Mouse (Mus musculus): ENCODE results near the gene Pga5. TPM values are rescaled to one million over a fixed set of nuclear protein-coding genes. Genes with fewer than 3 reads are reported as not detected.

Pga5 gene
- polyA plus RNA-seq, 1 experiment from 2014 or later = not detected

DNA sequence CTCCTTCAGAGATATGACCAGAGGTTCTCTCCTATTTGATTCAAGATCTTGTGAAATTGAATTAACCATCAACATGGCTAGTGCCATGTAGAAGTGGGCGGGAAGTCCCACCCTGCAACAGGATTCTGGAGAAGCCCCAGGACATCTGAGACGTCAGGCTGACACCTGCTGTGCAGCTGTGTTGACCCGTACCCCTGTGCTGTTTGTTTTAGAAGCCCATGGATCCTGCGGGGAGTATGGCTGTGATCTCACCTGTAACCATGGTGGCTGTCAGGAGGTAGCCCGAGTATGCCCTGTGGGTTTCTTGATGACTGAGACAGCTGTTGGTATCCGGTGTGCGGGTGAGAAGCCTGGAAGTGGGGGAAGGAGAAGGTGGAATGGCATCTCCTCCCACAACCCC is 40.0 kb downstream of the Pga5 start:
- H3K36me3 ChIP-seq (replicated peaks; ENCODE audit: control insufficient read depth, insufficient read depth, low read depth, low read length) = no peaks in the 10 kb centered on the region
- no peak overlapping the region for H3K27ac ChIP-seq (replicated peaks; ENCODE audit: low read depth, low read length)
- H3K4me2 ChIP-seq (ENCODE audit: low read depth, low read length) = no peak overlapping the region
- ATAC-seq (replicated peaks; ENCODE audit: insufficient number of reproducible peaks, low FRiP score, low TSS enrichment, low read depth) = no peak
- no peak overlapping the region for H3K9ac ChIP-seq (replicated peaks; ENCODE audit: low read length)
- 56% methylated on average over 7 of the region's 7 CpGs for WGBS
- 0 out of 2 replicates have a peak, but pooled peaks cover 2% of the 10 kb centered on the region for H3K4me1 ChIP-seq (ENCODE audit: control insufficient read depth, insufficient read depth, low read length)
- no peaks in the 10 kb centered on the region for H3K27me3 ChIP-seq (ENCODE audit: control insufficient read depth, insufficient read depth, low read length)
- H3K4me3 ChIP-seq (ENCODE audit: low read depth, low read length) = no peak overlapping the region
- no peak for DNase-seq (ENCODE audit: low spot score)
- no peaks in the 10 kb centered on the region for H3K9me3 ChIP-seq (replicated peaks; ENCODE audit: control insufficient read depth, low read length)

- Histone ChIP-seq H3K4me3 (ENCODE audit: low read depth, low read length) (peak overlapping the region; percentile 40), H3K27me3 (ENCODE audit: control insufficient read depth, insufficient read depth, low read length) (no peaks in the 10 kb centered on the region), H3K4me2 (ENCODE audit: low read depth, low read length) (peak overlapping the region; percentile 93), H3K9ac (replicated peaks; ENCODE audit: low read length) (peak overlapping the region; percentile 67), H3K9me3 (replicated peaks; ENCODE audit: control insufficient read depth, low read length) (no peaks in the 10 kb centered on the region), H3K27ac (replicated peaks; ENCODE audit: low read depth, low read length) (peak overlapping the region; percentile 13; the same call in 1 of the 2 replicates), H3K36me3 (replicated peaks; ENCODE audit: control insufficient read depth, insufficient read depth, low read depth, low read length) (peaks cover 1% of the 10 kb centered on the region; the same call in 1 of the 2 replicates), H3K4me1 (ENCODE audit: control insufficient read depth, insufficient read depth, low read length) (0 out of 2 replicates have a peak, but pooled peaks cover 2% of the 10 kb centered on the region)
- WGBS = 2% methylated on average over 21 of the region's 21 CpGs
- DNase-seq (ENCODE audit: low spot score) = peak; percentile 67
- ATAC-seq (replicated peaks; ENCODE audit: insufficient number of reproducible peaks, low FRiP score, low TSS enrichment, low read depth) = peak; percentile 82
These were observed 43.0 kb downstream of the Pga5 start for GRCm38 (mm10) chr19:10634872-10635318.

DNA sequence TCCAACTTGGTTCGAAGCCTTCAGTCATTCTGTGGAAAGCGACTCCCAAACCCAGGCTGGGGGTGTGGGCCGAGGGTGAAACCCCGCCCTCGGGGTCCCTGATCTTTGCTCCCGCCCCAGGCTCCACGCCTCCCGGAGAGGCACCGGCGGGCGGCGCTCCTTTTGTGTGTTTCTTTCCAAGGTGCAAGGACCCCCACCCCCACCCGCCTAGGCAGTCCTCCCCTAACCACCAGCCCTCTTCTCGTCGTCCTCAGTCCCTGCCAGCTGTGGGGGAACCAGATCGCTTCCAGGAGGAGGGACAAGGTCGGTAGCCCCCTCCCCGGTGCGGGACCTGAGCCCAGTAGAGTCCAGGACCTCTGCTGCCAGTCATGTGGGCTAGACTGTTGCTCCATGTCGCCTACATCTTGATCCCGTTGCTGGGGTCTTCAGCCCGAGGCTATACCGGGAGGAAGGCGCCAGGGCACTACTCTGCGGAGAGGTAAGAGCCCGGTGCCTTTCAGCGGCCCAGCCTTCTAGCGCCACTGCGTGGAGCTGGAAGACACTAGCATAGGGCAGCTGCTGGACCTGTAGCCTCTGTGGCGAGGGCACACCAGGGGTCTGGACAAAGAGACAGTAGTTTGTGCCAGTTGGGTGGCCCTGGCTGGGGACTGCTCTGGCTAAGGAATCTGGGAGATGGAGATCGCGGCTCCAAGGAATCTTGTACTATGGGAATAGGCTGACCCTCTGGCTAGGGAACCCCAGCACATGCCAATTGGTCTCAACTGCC is 43.6 kb downstream of the Pga5 start, which contains the start of gene Vwce:
Gene Vwce (plus strand): TSS at position 108 of the 766 bp plus-strand sequence.
- no peaks in the 10 kb centered on the region for H3K9me3 ChIP-seq (replicated peaks; ENCODE audit: control insufficient read depth, low read length)
- ATAC-seq (replicated peaks; ENCODE audit: insufficient number of reproducible peaks, low FRiP score, low TSS enrichment, low read depth) (peak; percentile 73), DNase-seq (ENCODE audit: low spot score) (peak; percentile 78)
- H3K9ac ChIP-seq (replicated peaks; ENCODE audit: low read length) = peak within 1 kb of the TSS; percentile 67
- peak within 1 kb of the TSS; percentile 40 for H3K4me3 ChIP-seq (ENCODE audit: low read depth, low read length)
- 0 out of 2 replicates have a peak, but pooled peaks cover 2% of the 10 kb centered on the region for H3K4me1 ChIP-seq (ENCODE audit: control insufficient read depth, insufficient read depth, low read length)
- WGBS = 2% methylated on average over 32 of the region's 32 CpGs
- H3K27me3 ChIP-seq (ENCODE audit: control insufficient read depth, insufficient read depth, low read length) = no peaks in the 10 kb centered on the region
- H3K36me3 ChIP-seq (replicated peaks; ENCODE audit: control insufficient read depth, insufficient read depth, low read depth, low read length) = peaks cover 7% of the 10 kb centered on the region
- peak within 1 kb of the TSS; percentile 13; the same call in 1 of the 2 replicates for H3K27ac ChIP-seq (replicated peaks; ENCODE audit: low read depth, low read length)
- peak within 1 kb of the TSS; percentile 93 for H3K4me2 ChIP-seq (ENCODE audit: low read depth, low read length)

Other genes with a start within 250 kb of the Pga5 start
- gene Lrrc10b, start 220.6 kb downstream of the Pga5 start, polyA plus RNA-seq (2014; fragmentation: Nextera tagmentation; extraction: Ambion mirVana) = 0.13 and 0.20 TPM in 2 replicates
- gene Ppp1r32, start 195.1 kb downstream of the Pga5 start, polyA plus RNA-seq (2014; fragmentation: Nextera tagmentation; extraction: Ambion mirVana) = 0.32 TPM in 1 of 2 replicates, not detected in the other
- gene Cpsf7, start 152.8 kb downstream of the Pga5 start, polyA plus RNA-seq (2014; fragmentation: Nextera tagmentation; extraction: Ambion mirVana) = 61.7 and 64.6 TPM in 2 replicates
- gene Sdhaf2, start 151.9 kb downstream of the Pga5 start, polyA plus RNA-seq (2014; fragmentation: Nextera tagmentation; extraction: Ambion mirVana) = 60.4 and 66.2 TPM in 2 replicates
- gene Tmem216, start 121.8 kb downstream of the Pga5 start, polyA plus RNA-seq (2014; fragmentation: Nextera tagmentation; extraction: Ambion mirVana) = 65.2 and 69.0 TPM in 2 replicates
- 13.7 and 13.8 TPM in 2 replicates for gene Cyb561a3, start 100.9 kb downstream of the Pga5 start, polyA plus RNA-seq (2014; fragmentation: Nextera tagmentation; extraction: Ambion mirVana)
- gene Tmem138, start 100.7 kb downstream of the Pga5 start, polyA plus RNA-seq (2014; fragmentation: Nextera tagmentation; extraction: Ambion mirVana) = 48.8 and 49.3 TPM in 2 replicates
- 400 and 408 TPM in 2 replicates for gene Ddb1, start 72.7 kb downstream of the Pga5 start, polyA plus RNA-seq (2014; fragmentation: Nextera tagmentation; extraction: Ambion mirVana)
- 20.0 and 23.3 TPM in 2 replicates for gene Tkfc, start 72.4 kb downstream of the Pga5 start, polyA plus RNA-seq (2014; fragmentation: Nextera tagmentation; extraction: Ambion mirVana)
- 0.73 and 0.96 TPM in 2 replicates for gene Vwce, start 43.9 kb downstream of the Pga5 start, polyA plus RNA-seq (2014; fragmentation: Nextera tagmentation; extraction: Ambion mirVana)
- gene Vps37c, start 10.7 kb upstream of the Pga5 start, polyA plus RNA-seq (2014; fragmentation: Nextera tagmentation; extraction: Ambion mirVana) = 26.2 and 31.8 TPM in 2 replicates
- 0.15 TPM in 1 of 2 replicates, not detected in the other for gene Cd5, start 60.9 kb upstream of the Pga5 start, polyA plus RNA-seq (2014; fragmentation: Nextera tagmentation; extraction: Ambion mirVana)
- gene Cd6, start 152.0 kb upstream of the Pga5 start, polyA plus RNA-seq (2014; fragmentation: Nextera tagmentation; extraction: Ambion mirVana) = not detected in 2 replicates
- 0.24 and 0.67 TPM in 2 replicates for gene Slc15a3, start 161.7 kb upstream of the Pga5 start, polyA plus RNA-seq (2014; fragmentation: Nextera tagmentation; extraction: Ambion mirVana)
- gene Tmem132a, start 191.9 kb upstream of the Pga5 start, polyA plus RNA-seq (2014; fragmentation: Nextera tagmentation; extraction: Ambion mirVana) = 51.5 and 60.8 TPM in 2 replicates
- 64.9 and 67.5 TPM in 2 replicates for gene Tmem109, start 203.9 kb upstream of the Pga5 start, polyA plus RNA-seq (2014; fragmentation: Nextera tagmentation; extraction: Ambion mirVana)
- 46.7 and 48.4 TPM in 2 replicates for gene Prpf19, start 217.2 kb upstream of the Pga5 start, polyA plus RNA-seq (2014; fragmentation: Nextera tagmentation; extraction: Ambion mirVana)
- gene Zp1, start 242.6 kb upstream of the Pga5 start, polyA plus RNA-seq (2014; fragmentation: Nextera tagmentation; extraction: Ambion mirVana) = not detected in 2 replicates